Mouse (Mus musculus): ENCODE results near the gene Galk1.
A peak's percentile ranks its signal among the peaks of the same experiment; 100 is the strongest.
"Not testable (repeated sequence)": the region's sequence is repeated elsewhere in the genome, so short reads cannot be mapped to it uniquely, and the experiment has no call there.

Gene Galk1

DNA sequence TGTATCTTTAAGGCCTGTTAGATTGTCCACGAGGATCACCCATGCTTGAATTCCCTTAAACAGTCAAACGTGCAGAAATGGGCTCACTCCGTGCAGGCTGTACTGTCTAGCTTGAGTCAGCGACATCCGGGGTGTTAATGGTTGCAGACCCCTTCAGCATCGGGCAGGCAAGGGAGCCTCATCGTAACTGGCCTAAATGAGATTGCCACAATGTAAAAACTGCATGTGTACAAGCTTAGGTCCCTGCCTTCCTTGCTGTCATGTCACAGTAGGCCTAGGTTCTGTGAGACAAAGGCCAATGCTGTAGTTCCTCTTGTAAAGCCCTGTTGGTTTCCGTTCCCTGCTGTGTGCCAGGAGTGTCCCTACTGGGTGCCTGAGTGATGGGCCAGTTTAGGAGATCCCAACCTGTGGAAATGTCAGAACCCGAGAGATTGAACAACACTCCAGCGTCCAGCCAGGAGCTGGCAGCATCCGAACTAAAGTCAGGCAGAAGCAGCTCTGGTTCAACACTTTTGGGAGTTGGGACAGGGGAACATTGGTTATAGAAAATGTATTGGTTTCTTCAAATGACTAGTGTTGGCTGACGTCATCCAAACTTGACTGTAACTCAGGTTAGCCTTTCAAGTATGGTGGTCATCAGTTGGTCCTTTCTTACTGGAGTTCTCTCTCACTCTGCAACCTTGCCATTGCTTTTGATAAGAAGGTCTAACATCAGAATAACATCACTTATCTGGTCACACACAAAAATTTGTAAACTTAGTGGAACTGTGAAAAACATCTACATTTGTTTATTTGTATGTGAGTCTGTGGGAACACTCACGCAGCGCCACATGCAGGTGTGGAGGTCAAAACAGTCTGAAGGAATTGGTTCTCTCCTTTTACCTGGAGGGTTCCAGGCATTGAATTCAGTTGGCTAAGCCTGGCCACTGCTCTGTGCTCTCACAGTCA is 18.7 kb upstream of the Galk1 start:
- DNase-seq (ENCODE audit: low spot score in 2 of 2): no peak

- peak; percentile 98 to 99 for DNase-seq (ENCODE audit: low spot score in 2 of 2)
Measured at GRCm38 (mm10) chr11:116030088-116030897, 17.8 kb upstream of the Galk1 start, which contains the start of gene Unk. Unk (plus strand) TSS chr11:116030322.

- no peak for DNase-seq (ENCODE audit: low spot score in 2 of 2)
Measured at GRCm38 (mm10) chr11:116029086-116029865, 16.8 kb upstream of the Galk1 start.

GRCm38 (mm10) chr11:116028177-116028865 is 15.8 kb upstream of the Galk1 start:
- DNase-seq (ENCODE audit: low spot score in 2 of 2): no peak

GRCm38 (mm10) chr11:116027756-116028155 is 15.2 kb upstream of the Galk1 start, which contains the start of gene H3f3b:
H3f3b (minus strand) TSS chr11:116027962.
- no peak for DNase-seq (ENCODE audit: low spot score in 2 of 2)

- no peak for DNase-seq (ENCODE audit: low spot score in 2 of 2)
Measured at GRCm38 (mm10) chr11:116025056-116025845, 12.7 kb upstream of the Galk1 start.

- peak; percentile 94 to 98 for DNase-seq (ENCODE audit: low spot score in 2 of 2)
Measured at GRCm38 (mm10) chr11:116024356-116024808, 11.9 kb upstream of the Galk1 start.

DNA sequence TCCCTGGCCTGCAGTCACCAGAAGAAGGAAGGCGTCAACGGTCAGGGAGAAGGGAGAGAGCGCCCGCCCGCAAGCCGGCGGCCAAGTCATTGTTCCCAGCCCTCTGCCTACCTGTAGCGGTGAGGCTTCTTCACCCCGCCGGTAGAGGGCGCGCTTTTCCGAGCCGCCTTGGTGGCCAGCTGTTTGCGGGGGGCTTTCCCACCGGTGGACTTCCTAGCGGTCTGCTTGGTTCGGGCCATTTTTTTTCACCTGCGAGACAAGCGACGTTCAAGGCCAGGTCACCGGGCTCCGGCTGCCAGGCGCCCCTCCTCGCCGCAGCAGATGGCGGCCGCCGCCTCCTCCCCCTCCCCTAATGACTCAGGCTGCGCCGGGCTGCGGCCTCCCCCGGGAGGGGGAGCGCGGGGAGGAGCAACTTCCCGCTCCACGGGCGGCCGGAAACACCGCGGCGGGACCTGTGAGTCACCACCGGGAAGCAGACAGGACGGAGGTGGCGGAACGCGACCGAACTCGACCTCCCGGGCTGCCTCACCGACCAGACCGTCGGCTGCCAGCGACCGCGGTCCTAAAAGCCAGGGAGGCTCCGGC is 11.3 kb upstream of the Galk1 start:
- DNase-seq (ENCODE audit: low spot score in 2 of 2): peak; percentile 79 to 84

DNA sequence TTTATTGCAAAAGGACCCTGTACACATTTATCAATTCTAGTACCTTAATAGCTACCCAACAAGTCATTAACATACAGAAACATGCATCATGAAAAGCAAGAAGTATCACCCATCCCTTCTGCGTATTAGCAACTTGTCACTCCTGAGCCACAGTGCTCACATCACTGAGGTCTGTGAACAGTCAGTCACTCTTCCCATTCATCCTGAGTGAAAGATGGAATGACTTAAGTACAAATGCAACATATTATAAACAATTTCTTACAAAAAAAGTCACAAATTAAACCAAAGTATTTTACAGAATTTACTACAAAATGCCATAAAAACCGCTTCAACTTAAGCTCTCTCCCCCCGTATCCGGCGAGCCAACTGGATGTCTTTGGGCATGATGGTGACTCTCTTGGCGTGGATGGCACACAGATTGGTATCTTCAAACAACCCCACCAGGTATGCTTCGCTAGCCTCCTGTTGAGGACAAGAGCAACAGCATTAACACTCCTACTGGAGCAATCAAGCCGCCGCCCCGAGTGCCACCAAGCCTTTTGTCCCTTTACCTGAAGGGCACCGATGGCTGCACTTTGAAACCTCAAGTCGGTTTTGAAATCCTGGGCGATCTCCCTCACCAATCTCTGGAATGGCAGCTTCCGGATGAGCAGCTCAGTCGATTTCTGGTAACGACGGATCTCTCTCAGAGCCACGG is 10.7 kb upstream of the Galk1 start:
- DNase-seq (ENCODE audit: low spot score in 2 of 2): not testable (repeated sequence)

GRCm38 (mm10) chr11:116022256-116022780 is 9.8 kb upstream of the Galk1 start:
- no peak for DNase-seq (ENCODE audit: low spot score in 2 of 2)

GRCm38 (mm10) chr11:116021328-116022220 is 9.1 kb upstream of the Galk1 start:
- no peak for DNase-seq (ENCODE audit: low spot score in 2 of 2)

DNA sequence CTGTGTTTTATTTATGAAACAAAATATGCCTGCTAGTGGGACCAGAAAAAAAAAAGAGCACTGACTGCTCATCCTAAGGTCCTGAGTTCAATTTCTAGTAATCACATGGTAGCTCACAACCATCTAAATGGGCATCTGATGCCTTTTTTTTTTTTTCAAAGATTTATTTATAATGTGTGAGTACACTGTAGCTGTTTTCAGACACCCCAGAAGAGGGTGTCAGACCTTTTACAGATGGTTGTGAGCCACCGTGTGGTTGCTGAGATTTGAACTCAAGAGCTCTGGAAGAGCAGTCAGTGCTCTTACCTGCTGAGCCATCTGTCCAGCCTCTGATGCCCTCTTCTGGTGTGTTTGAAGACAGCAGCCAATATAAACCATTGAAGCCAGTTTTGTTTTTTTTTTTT is 8.0 kb upstream of the Galk1 start:
- no peak for DNase-seq (ENCODE audit: low spot score in 2 of 2)

DNA sequence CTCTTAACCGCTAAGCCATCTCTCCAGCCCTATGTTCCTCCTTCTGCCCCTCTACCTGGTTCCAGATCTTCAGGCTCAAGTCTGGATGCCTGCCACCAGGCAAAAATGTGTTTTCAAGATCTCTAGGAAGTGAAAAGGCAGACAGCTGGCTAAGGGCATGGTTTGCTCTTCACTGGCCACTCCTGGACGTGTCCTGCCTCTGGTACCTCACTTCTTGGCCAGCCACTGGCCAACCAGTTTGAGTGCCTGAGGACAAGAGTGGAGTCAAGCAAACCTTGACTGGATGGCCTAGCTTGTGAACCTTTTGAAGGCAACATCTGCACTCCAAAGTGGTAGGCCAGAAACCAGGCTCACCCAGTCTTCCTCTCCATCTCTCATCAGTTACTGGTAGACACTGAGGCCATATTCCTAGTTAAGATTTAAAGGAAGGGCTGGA is 7.5 kb upstream of the Galk1 start:
- DNase-seq (ENCODE audit: low spot score in 2 of 2): no peak

DNA sequence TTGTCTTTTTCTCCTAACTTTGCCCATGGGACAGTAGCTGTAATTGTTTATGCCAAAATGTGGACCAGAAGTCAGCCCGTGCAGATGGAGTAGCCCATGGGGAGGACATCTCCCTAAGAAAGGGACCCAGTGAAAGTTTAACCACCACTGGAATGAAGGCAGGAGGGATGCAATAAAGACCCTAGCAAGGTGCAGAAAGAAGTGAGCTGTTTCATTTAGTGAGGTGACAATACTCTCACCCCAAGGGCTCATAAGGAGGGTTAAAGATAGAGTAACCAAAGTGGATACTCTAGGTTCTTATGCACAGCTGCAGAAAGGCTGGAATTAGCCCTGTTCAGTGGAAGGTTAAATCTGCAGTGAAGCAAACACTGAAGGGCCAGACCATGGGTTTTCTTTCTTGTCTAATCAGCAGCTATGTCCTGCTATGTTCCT is 6.9 kb upstream of the Galk1 start:
- no peak for DNase-seq (ENCODE audit: low spot score in 2 of 2)

GRCm38 (mm10) chr11:116018867-116019266 is 6.3 kb upstream of the Galk1 start:
- DNase-seq (ENCODE audit: low spot score in 2 of 2): not testable (repeated sequence)

DNA sequence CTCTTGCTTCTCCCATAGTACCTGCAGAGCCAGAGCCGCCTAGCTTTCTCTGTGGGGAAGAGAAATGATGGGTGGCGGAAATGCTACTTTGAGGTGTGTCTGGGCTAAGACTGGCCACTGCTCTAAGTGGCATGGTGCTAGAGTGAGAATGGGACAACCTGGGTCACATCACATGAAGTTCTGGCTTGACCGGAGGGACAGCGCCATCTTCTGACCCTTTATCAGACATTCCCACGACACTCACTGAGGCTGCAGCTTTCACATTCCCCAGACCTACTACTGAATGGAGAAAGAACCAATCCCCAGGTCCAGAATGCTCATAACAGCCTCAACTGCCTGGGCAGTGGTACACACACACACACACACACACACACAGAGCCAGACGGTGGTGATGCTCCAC is 5.6 kb upstream of the Galk1 start:
- DNase-seq (ENCODE audit: low spot score in 2 of 2): no peak

GRCm38 (mm10) chr11:116014821-116015220 is 2.3 kb upstream of the Galk1 start:
- DNase-seq (ENCODE audit: low spot score in 2 of 2): no peak
